Mouse (Mus musculus) retina, postnatal 7 days (tissue): ENCODE data around the gene G6pc.
"Not testable (repeated sequence)": the region's sequence is repeated elsewhere in the genome, so short reads cannot be mapped to it uniquely, and the experiment has no call there.

Source experiments
- DNase-seq: peaks from one replicate; pipeline ENCODE4 v3.0.0-alpha.2; 2012; ENCODE audit warnings: low read depth, low spot score

The G6pc gene

GRCm38 (mm10) chr11:101355916-101356315 is 11.4 kb upstream of the G6pc start:
- no peak for DNase-seq

GRCm38 (mm10) chr11:101357505-101358182 is 9.7 kb upstream of the G6pc start:
- no peak for DNase-seq

- DNase-seq = no peak
Observed at GRCm38 (mm10) chr11:101359776-101360175, 7.6 kb upstream of the G6pc start.

GRCm38 (mm10) chr11:101360651-101361113 is 6.7 kb upstream of the G6pc start:
- DNase-seq = no peak

- no peak for DNase-seq
Observed at GRCm38 (mm10) chr11:101364531-101364931, 2.8 kb upstream of the G6pc start.

- no peak for DNase-seq
Observed at GRCm38 (mm10) chr11:101370141-101370540, 2.8 kb downstream of the G6pc start.

- DNase-seq = no peak
Observed at GRCm38 (mm10) chr11:101374421-101374938, 7.1 kb downstream of the G6pc start.

GRCm38 (mm10) chr11:101378196-101378595 is 10.8 kb downstream of the G6pc start:
- DNase-seq = not testable (repeated sequence)

- DNase-seq = no peak
Observed at GRCm38 (mm10) chr11:101378926-101379325, 11.6 kb downstream of the G6pc start.

GRCm38 (mm10) chr11:101381817-101382216 is 14.5 kb downstream of the G6pc start:
- DNase-seq = no peak

GRCm38 (mm10) chr11:101395110-101395509 is 27.7 kb downstream of the G6pc start:
- DNase-seq = peak; percentile 54

- DNase-seq = no peak
Observed at GRCm38 (mm10) chr11:101415306-101415705, 47.9 kb downstream of the G6pc start.

- DNase-seq = no peak
Observed at GRCm38 (mm10) chr11:101416433-101417100, 49.2 kb downstream of the G6pc start.

- peak; percentile 74 for DNase-seq
Observed at GRCm38 (mm10) chr11:101417101-101417855, 49.9 kb downstream of the G6pc start, which contains the start of gene Aarsd1. Gene Aarsd1 (minus strand): TSS chr11:101417615.

- no peak for DNase-seq
Observed at GRCm38 (mm10) chr11:101418991-101419390, 51.6 kb downstream of the G6pc start.

- no peak for DNase-seq
Observed at GRCm38 (mm10) chr11:101419610-101420009, 52.2 kb downstream of the G6pc start.

- no peak for DNase-seq
Observed at GRCm38 (mm10) chr11:101420148-101420547, 52.8 kb downstream of the G6pc start.

GRCm38 (mm10) chr11:101424105-101424851 is 56.9 kb downstream of the G6pc start, which contains the start of gene Gm27029:
Gene Gm27029 (minus strand): TSS chr11:101424796.
- DNase-seq = no peak

- DNase-seq = peak; percentile 95
Observed at GRCm38 (mm10) chr11:101424925-101425813, 57.8 kb downstream of the G6pc start, which contains the start of the genes Rundc1 and Ptges3l. Gene Rundc1 (plus strand): TSS chr11:101425085. Gene Ptges3l (minus strand): TSS chr11:101425333.

GRCm38 (mm10) chr11:101426165-101426564 is 58.8 kb downstream of the G6pc start:
- no peak for DNase-seq
